Mouse (Mus musculus) embryonic facial prominence, embryonic 15.5 days (tissue): Measurements from ENCODE around the gene Znfx1. TPM values are rescaled to one million over a fixed set of nuclear protein-coding genes. Genes with fewer than 3 reads are reported as not detected.
A peak's percentile ranks its signal among the peaks of the same experiment; 100 is the strongest.

Experiments used
- ATAC-seq: fragments of 200-750 bp; cut with Nextera tagmentation; 2 replicates; pipeline ENCODE4 v1.8.0; 2017; ENCODE audit warnings: low read depth, moderate TSS enrichment; ENCODE audit not compliant: insufficient number of reproducible peaks, low FRiP score, low TSS enrichment
- H3K27ac ChIP-seq: fragments of 300-500 bp; sonication (generic); replicated peaks from 2 replicates; pipeline ENCODE4 v1.5.1; 2015; ENCODE audit warnings: mild to moderate bottlenecking, inconsistent platforms
- H3K27me3 ChIP-seq: fragments of 300-500 bp; sonication (generic); 2 replicates; pipeline ENCODE4 v1.6.1; 2015; ENCODE audit warnings: inconsistent platforms
- H3K36me3 ChIP-seq: fragments of 300-500 bp; sonication (generic); 2 replicates; pipeline ENCODE4 v1.6.1; 2015; ENCODE audit warnings: mild to moderate bottlenecking, inconsistent platforms
- H3K4me1 ChIP-seq: fragments of 300-500 bp; sonication (generic); 2 replicates; pipeline ENCODE4 v1.6.1; 2015; ENCODE audit warnings: inconsistent platforms
- H3K4me2 ChIP-seq: fragments of 300-500 bp; sonication (generic); replicated peaks from 2 replicates; pipeline ENCODE4 v1.6.1; 2015; ENCODE audit warnings: mild to moderate bottlenecking, inconsistent platforms
- H3K4me3 ChIP-seq: fragments of 300-500 bp; sonication (generic); replicated peaks from 2 replicates; pipeline ENCODE4 v1.5.1; 2015; ENCODE audit warnings: mild to moderate bottlenecking, inconsistent platforms
- H3K9ac ChIP-seq: fragments of 300-500 bp; sonication (generic); 2 replicates; pipeline ENCODE4 v1.6.1; 2015; ENCODE audit warnings: inconsistent platforms
- H3K9me3 ChIP-seq: fragments of 300-500 bp; sonication (generic); replicated peaks from 2 replicates; pipeline ENCODE4 v1.6.1; 2016; ENCODE audit warnings: inconsistent platforms
- WGBS: fragments of 180-500 bp; shearing (Covaris S2); methylation state at CpG from one replicate; pipeline ENCODE4 v1.1.7; 2015; 5-methylcytosine and 5-hydroxymethylcytosine counted together
- polyA plus RNA-seq: library from polyadenylated mRNA; unstranded; fragments of >200 nt; fragmentation: Nextera tagmentation; extraction: Ambion mirVana; gene quantifications from 2 replicates; pipeline ENCODE4 v1.2.1, GENCODE M21; 2015

The Znfx1 gene
- polyA plus RNA-seq, 1 experiment from 2014 or later = 8.8 TPM

GRCm38 (mm10) chr2:167043400-167044121 lies 19.3 kb downstream of the Znfx1 start:
- ATAC-seq = no peak
- WGBS = 86% methylated on average over 12 of the region's 12 CpGs

GRCm38 (mm10) chr2:167039386-167039785 lies 23.4 kb downstream of the Znfx1 start:
- Histone ChIP-seq H3K27me3 (no peaks in the 10 kb centered on the region), H3K36me3 (peaks cover 100% of the 10 kb centered on the region)
- 91% methylated on average over 8 of the region's 8 CpGs for WGBS

More at GRCm38 (mm10) chr2:167043400-167044121, 19.3 kb downstream of the Znfx1 start:
- no peak overlapping the region for H3K27ac ChIP-seq
- H3K9ac ChIP-seq = no peak overlapping the region
- no peaks in the 10 kb centered on the region for H3K9me3 ChIP-seq
- H3K4me1 ChIP-seq = no peaks in the 10 kb centered on the region
- no peak overlapping the region for H3K4me3 ChIP-seq
- peaks cover 93% of the 10 kb centered on the region for H3K36me3 ChIP-seq
- H3K4me2 ChIP-seq = no peak overlapping the region
- no peaks in the 10 kb centered on the region for H3K27me3 ChIP-seq

GRCm38 (mm10) chr2:167038716-167039115 lies 24.1 kb downstream of the Znfx1 start:
- Histone ChIP-seq H3K27ac (no peak overlapping the region), H3K4me3 (no peak overlapping the region), H3K4me2 (no peak overlapping the region), H3K9me3 (no peaks in the 10 kb centered on the region), H3K27me3 (no peaks in the 10 kb centered on the region), H3K9ac (no peak overlapping the region), H3K4me1 (no peaks in the 10 kb centered on the region), H3K36me3 (peaks cover 100% of the 10 kb centered on the region)
- ATAC-seq = no peak
- WGBS = 89% methylated on average over 7 of the region's 7 CpGs

More at GRCm38 (mm10) chr2:167039386-167039785, 23.4 kb downstream of the Znfx1 start:
- no peak for ATAC-seq
- no peaks in the 10 kb centered on the region for H3K9me3 ChIP-seq
- H3K4me2 ChIP-seq = no peak overlapping the region
- no peak overlapping the region for H3K9ac ChIP-seq
- no peak overlapping the region for H3K4me3 ChIP-seq
- H3K4me1 ChIP-seq = no peaks in the 10 kb centered on the region
- no peak overlapping the region for H3K27ac ChIP-seq

- no peak overlapping the region for H3K27ac ChIP-seq
- H3K4me1 ChIP-seq = no peaks in the 10 kb centered on the region
- H3K4me2 ChIP-seq = no peak overlapping the region
- H3K36me3 ChIP-seq = peaks cover 100% of the 10 kb centered on the region
- no peaks in the 10 kb centered on the region for H3K27me3 ChIP-seq
- H3K9me3 ChIP-seq = no peaks in the 10 kb centered on the region
- WGBS = 91% methylated on average over 6 of the region's 6 CpGs
- no peak overlapping the region for H3K4me3 ChIP-seq
- ATAC-seq = no peak
- no peak overlapping the region for H3K9ac ChIP-seq
Measured at GRCm38 (mm10) chr2:167038297-167038696, 24.5 kb downstream of the Znfx1 start.

- no peak overlapping the region for H3K4me3 ChIP-seq
- H3K4me2 ChIP-seq = no peak overlapping the region
- 0 out of 2 replicates have a peak, but pooled peaks have one; percentile 9 for ATAC-seq
- peaks cover 97% of the 10 kb centered on the region for H3K36me3 ChIP-seq
- 96% methylated on average over 12 of the region's 12 CpGs for WGBS
- H3K9me3 ChIP-seq = no peaks in the 10 kb centered on the region
- H3K9ac ChIP-seq = no peak overlapping the region
- no peaks in the 10 kb centered on the region for H3K4me1 ChIP-seq
- H3K27me3 ChIP-seq = no peaks in the 10 kb centered on the region
- no peak overlapping the region for H3K27ac ChIP-seq
Measured at GRCm38 (mm10) chr2:167037710-167038109, 25.1 kb downstream of the Znfx1 start.

GRCm38 (mm10) chr2:167030507-167030906 lies 32.3 kb downstream of the Znfx1 start:
- 89% methylated on average over 4 of the region's 4 CpGs for WGBS
- H3K4me3 ChIP-seq = no peak overlapping the region

GRCm38 (mm10) chr2:167028553-167028952 lies 34.3 kb downstream of the Znfx1 start:
- ATAC-seq = no peak
- Histone ChIP-seq H3K36me3 (peaks cover 89% of the 10 kb centered on the region), H3K9me3 (no peaks in the 10 kb centered on the region), H3K4me2 (no peak overlapping the region), H3K27me3 (no peaks in the 10 kb centered on the region), H3K9ac (no peak overlapping the region), H3K27ac (no peak overlapping the region), H3K4me1 (no peaks in the 10 kb centered on the region), H3K4me3 (no peak overlapping the region)
- WGBS = 95% methylated on average over 7 of the region's 7 CpGs

More at GRCm38 (mm10) chr2:167030507-167030906, 32.3 kb downstream of the Znfx1 start:
- no peak overlapping the region for H3K4me2 ChIP-seq
- no peak overlapping the region for H3K9ac ChIP-seq
- ATAC-seq = no peak
- H3K36me3 ChIP-seq = peaks cover 93% of the 10 kb centered on the region
- H3K27ac ChIP-seq = no peak overlapping the region
- no peaks in the 10 kb centered on the region for H3K4me1 ChIP-seq
- H3K27me3 ChIP-seq = no peaks in the 10 kb centered on the region
- no peaks in the 10 kb centered on the region for H3K9me3 ChIP-seq

GRCm38 (mm10) chr2:167019396-167019795 lies 43.4 kb downstream of the Znfx1 start:
- WGBS = 95% methylated on average over 10 of the region's 10 CpGs
- Histone ChIP-seq H3K9me3 (no peaks in the 10 kb centered on the region), H3K4me3 (no peak overlapping the region), H3K36me3 (peaks cover 59% of the 10 kb centered on the region), H3K4me2 (no peak overlapping the region), H3K4me1 (peaks cover 19% of the 10 kb centered on the region), H3K27me3 (no peaks in the 10 kb centered on the region), H3K9ac (no peak overlapping the region), H3K27ac (no peak overlapping the region)
- no peak for ATAC-seq

- 0% methylated on average over 21 of the region's 21 CpGs for WGBS
- peak; percentile 52 for ATAC-seq
- peak overlapping the region; percentile 87 for H3K9ac ChIP-seq
- H3K4me1 ChIP-seq = peaks cover 19% of the 10 kb centered on the region
- H3K9me3 ChIP-seq = no peaks in the 10 kb centered on the region
- peak overlapping the region; percentile 82 for H3K4me3 ChIP-seq
- peak overlapping the region; percentile 81; the same call in 1 of the 2 replicates for H3K27ac ChIP-seq
- H3K4me2 ChIP-seq = peak overlapping the region; percentile 95
- peaks cover 27% of the 10 kb centered on the region for H3K36me3 ChIP-seq
- no peaks in the 10 kb centered on the region for H3K27me3 ChIP-seq
Measured at GRCm38 (mm10) chr2:167015382-167015718, 47.5 kb downstream of the Znfx1 start.

GRCm38 (mm10) chr2:167014702-167015381 lies 48.0 kb downstream of the Znfx1 start, which contains the start of gene Ddx27:
Ddx27 (plus strand) TSS chr2:167015193.
- Histone ChIP-seq H3K36me3 (peaks cover 22% of the 10 kb centered on the region), H3K4me1 (peaks cover 19% of the 10 kb centered on the region), H3K9me3 (no peaks in the 10 kb centered on the region), H3K9ac (peak within 1 kb of the TSS; percentile 87), H3K4me3 (peak within 1 kb of the TSS; percentile 82), H3K27ac (peak within 1 kb of the TSS; percentile 81), H3K27me3 (no peaks in the 10 kb centered on the region), H3K4me2 (peak within 1 kb of the TSS; percentile 95)
- WGBS = 1% methylated on average over 37 of the region's 37 CpGs
- peak; percentile 89 for ATAC-seq

- H3K4me3 ChIP-seq = no peak overlapping the region
- H3K4me1 ChIP-seq = peaks cover 4% of the 10 kb centered on the region
- no peaks in the 10 kb centered on the region for H3K27me3 ChIP-seq
- WGBS = 81% methylated on average over 3 of the region's 3 CpGs
- H3K9me3 ChIP-seq = no peaks in the 10 kb centered on the region
- H3K9ac ChIP-seq = no peak overlapping the region
- H3K36me3 ChIP-seq = no peaks in the 10 kb centered on the region
- no peak overlapping the region for H3K27ac ChIP-seq
- no peak for ATAC-seq
- H3K4me2 ChIP-seq = no peak overlapping the region
Measured at GRCm38 (mm10) chr2:167010546-167010945, 52.3 kb downstream of the Znfx1 start.
